Mouse (Mus musculus) testis, adult 2 months (tissue): Measurements from ENCODE around the gene Sde2. TPM values are rescaled to one million over a fixed set of nuclear protein-coding genes. Genes with fewer than 3 reads are reported as not detected.

ENCODE experiments used
- H3K27ac ChIP-seq: fragments of 200-500 bp; 2 replicates; pipeline ENCODE4 v1.5.1; 2012; ENCODE audit warnings: low read depth, low read length; ENCODE audit not compliant: control insufficient read depth, insufficient read depth
- H3K27me3 ChIP-seq: fragments of 200-500 bp; 2 replicates; pipeline ENCODE4 v1.6.1; 2012; ENCODE audit warnings: mild to moderate bottlenecking, low read length, moderate library complexity; ENCODE audit not compliant: control insufficient read depth, insufficient read depth
- H3K36me3 ChIP-seq: fragments of 200-500 bp; 2 replicates; pipeline ENCODE4 v1.6.1; 2012; ENCODE audit warnings: mild to moderate bottlenecking, low read length; ENCODE audit not compliant: control insufficient read depth, insufficient read depth
- H3K4me1 ChIP-seq: fragments of 200-500 bp; 2 replicates; pipeline ENCODE4 v1.6.1; 2012; ENCODE audit warnings: low read length; ENCODE audit not compliant: control insufficient read depth, insufficient read depth
- H3K4me3 ChIP-seq: fragments of 200-500 bp; 2 replicates; pipeline ENCODE4 v1.5.1; 2012; ENCODE audit warnings: low read depth, mild to moderate bottlenecking, low read length, moderate library complexity, mixed read lengths; ENCODE audit not compliant: control insufficient read depth
- CTCF ChIP-seq: fragments of 200-500 bp; IDR thresholded peaks from 2 replicates; pipeline ENCODE4 v1.5.1; 2012; ENCODE audit warnings: low read depth, mild to moderate bottlenecking, inconsistent platforms, low read length, moderate library complexity; ENCODE audit not compliant: control insufficient read depth, insufficient read depth, insufficient replicate concordance
- POLR2A ChIP-seq: fragments of 200-500 bp; IDR thresholded peaks from 2 replicates; pipeline ENCODE4 v1.6.1; 2012; ENCODE audit warnings: low read depth, mild to moderate bottlenecking, inconsistent platforms, low read length, moderate library complexity; ENCODE audit not compliant: control insufficient read depth
- polyA plus RNA-seq: library from polyadenylated mRNA; depleted of rRNA; stranded (reverse); fragments of >200 nt; gene quantifications from 2 replicates; pipeline ENCODE4 v1.2.3, GENCODE M21; 2012

The Sde2 gene
- polyA plus RNA-seq, 1 experiment, result 11.1 TPM

GRCm38 (mm10) chr1:180873861-180874484, 23.0 kb downstream of the Sde2 start:
- TF ChIP-seq POLR2A (no peak), CTCF (peak; percentile 61; the same call in 1 of the 2 replicates)
- no peak overlapping the region for H3K27ac ChIP-seq
- no peaks in the 10 kb centered on the region for H3K27me3 ChIP-seq
- no peaks in the 10 kb centered on the region for H3K36me3 ChIP-seq
- no peak overlapping the region for H3K4me3 ChIP-seq
- no peaks in the 10 kb centered on the region; the same call in 1 of the 2 replicates for H3K4me1 ChIP-seq

- no peak for TF ChIP-seq POLR2A
- no peak for TF ChIP-seq CTCF
- Histone ChIP-seq H3K4me1 (no peaks in the 10 kb centered on the region; the same call in 1 of the 2 replicates), H3K27me3 (no peaks in the 10 kb centered on the region), H3K36me3 (no peaks in the 10 kb centered on the region), H3K27ac (no peak overlapping the region), H3K4me3 (no peak overlapping the region)
Observed at GRCm38 (mm10) chr1:180874615-180875014, 23.7 kb downstream of the Sde2 start.

- Histone ChIP-seq H3K36me3 (no peaks in the 10 kb centered on the region), H3K4me1 (no peaks in the 10 kb centered on the region; the same call in 1 of the 2 replicates), H3K27me3 (no peaks in the 10 kb centered on the region), H3K27ac (no peak overlapping the region), H3K4me3 (no peak overlapping the region)
- TF ChIP-seq CTCF, result no peak
- TF ChIP-seq POLR2A, result no peak
Observed at GRCm38 (mm10) chr1:180875126-180875525, 24.2 kb downstream of the Sde2 start.

GRCm38 (mm10) chr1:180877466-180877865, 26.5 kb downstream of the Sde2 start:
- H3K36me3 ChIP-seq, result no peaks in the 10 kb centered on the region
- H3K27me3 ChIP-seq, result no peaks in the 10 kb centered on the region
- H3K27ac ChIP-seq, result no peak overlapping the region
- TF ChIP-seq CTCF (peak; percentile 42; the same call in 1 of the 2 replicates), POLR2A (no peak)
- H3K4me1 ChIP-seq, result no peaks in the 10 kb centered on the region; the same call in 1 of the 2 replicates
- no peak overlapping the region for H3K4me3 ChIP-seq

GRCm38 (mm10) chr1:180881768-180882167, 30.8 kb downstream of the Sde2 start:
- Histone ChIP-seq H3K27ac (no peak overlapping the region), H3K27me3 (no peaks in the 10 kb centered on the region), H3K4me3 (no peak overlapping the region), H3K4me1 (no peaks in the 10 kb centered on the region), H3K36me3 (no peaks in the 10 kb centered on the region)
- TF ChIP-seq POLR2A (no peak), CTCF (no peak)

- no peaks in the 10 kb centered on the region for H3K27me3 ChIP-seq
- H3K36me3 ChIP-seq, result no peaks in the 10 kb centered on the region
- no peak overlapping the region for H3K4me3 ChIP-seq
- H3K27ac ChIP-seq, result no peak overlapping the region
- TF ChIP-seq CTCF, result no peak
- no peak for TF ChIP-seq POLR2A
- peaks cover 6% of the 10 kb centered on the region for H3K4me1 ChIP-seq
Observed at GRCm38 (mm10) chr1:180883731-180884130, 32.8 kb downstream of the Sde2 start.

GRCm38 (mm10) chr1:180884484-180884883, 33.6 kb downstream of the Sde2 start:
- Histone ChIP-seq H3K36me3 (no peaks in the 10 kb centered on the region), H3K27me3 (no peaks in the 10 kb centered on the region), H3K4me1 (peaks cover 9% of the 10 kb centered on the region), H3K27ac (no peak overlapping the region), H3K4me3 (no peak overlapping the region)
- TF ChIP-seq CTCF, result no peak
- no peak for TF ChIP-seq POLR2A

- peak overlapping the region; percentile 34; the same call in 1 of the 2 replicates for H3K27ac ChIP-seq
- TF ChIP-seq CTCF (no peak), POLR2A (no peak)
- no peaks in the 10 kb centered on the region for H3K27me3 ChIP-seq
- peak overlapping the region; percentile 64 for H3K4me3 ChIP-seq
- peaks cover 9% of the 10 kb centered on the region for H3K4me1 ChIP-seq
- no peaks in the 10 kb centered on the region for H3K36me3 ChIP-seq
Observed at GRCm38 (mm10) chr1:180888556-180889042, 37.7 kb downstream of the Sde2 start.
